Mouse (Mus musculus) layer of hippocampus, adult 9-10 months (tissue): ENCODE results near the gene Catsper1.
"Not testable (repeated sequence)": the region's sequence is repeated elsewhere in the genome, so short reads cannot be mapped to it uniquely, and the experiment has no call there.

Experiments
- DNase-seq: peaks from one replicate; pipeline ENCODE4 v3.0.0; 2022; ENCODE audit warnings: low spot score

The Catsper1 gene

DNA sequence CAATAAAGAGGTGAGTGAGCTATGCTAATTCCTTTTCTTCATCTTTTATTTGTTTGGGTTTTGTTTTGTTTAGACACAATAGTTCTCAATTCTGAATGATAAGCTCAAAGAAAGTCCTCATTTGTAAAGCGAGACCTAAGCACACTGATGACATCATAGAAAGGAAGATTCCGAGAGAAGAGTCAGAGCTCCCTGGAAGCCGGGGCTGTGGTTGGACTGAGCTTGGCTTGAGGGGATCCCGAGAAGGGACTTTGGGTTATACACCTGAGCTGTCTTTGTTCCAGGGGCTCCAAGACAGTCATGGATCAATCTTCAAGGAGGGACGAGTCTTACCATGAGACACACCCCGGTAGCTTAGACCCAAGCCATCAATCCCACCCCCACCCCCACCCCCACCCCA lies at the start of gene Catsper1:
Gene Catsper1 (plus strand): TSS at position 301 of the 400 bp plus-strand sequence.
- no peak for DNase-seq

GRCm38 (mm10) chr19:5294972-5295735 lies 40.4 kb upstream of the Catsper1 start, which contains the start of gene Sf3b2:
Sf3b2 (minus strand) TSS chr19:5295455.
- peak; percentile 97 for DNase-seq

DNA sequence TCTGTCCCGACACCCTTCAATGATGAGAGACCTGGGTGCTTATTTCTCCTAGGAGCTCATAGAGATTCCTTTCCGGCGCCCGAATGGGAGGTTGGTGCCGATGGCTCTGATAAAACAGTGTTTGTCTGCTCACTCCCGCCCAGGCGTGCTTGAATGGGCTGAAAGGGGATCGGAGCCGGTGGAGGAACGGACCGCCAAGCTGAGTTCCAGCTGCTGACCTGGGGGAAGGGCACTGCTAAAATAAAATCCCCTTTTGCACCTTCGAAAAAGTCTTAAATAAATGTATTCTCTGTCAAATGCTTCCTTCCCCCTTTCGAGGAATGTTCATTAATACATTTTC lies 39.8 kb upstream of the Catsper1 start:
- no peak for DNase-seq

GRCm38 (mm10) chr19:5296630-5297029 lies 38.9 kb upstream of the Catsper1 start:
- DNase-seq: peak; percentile 71

GRCm38 (mm10) chr19:5297903-5298800 lies 37.4 kb upstream of the Catsper1 start, which contains the start of gene Gal3st3:
Gal3st3 (plus strand) TSS chr19:5298331.
- no peak for DNase-seq

DNA sequence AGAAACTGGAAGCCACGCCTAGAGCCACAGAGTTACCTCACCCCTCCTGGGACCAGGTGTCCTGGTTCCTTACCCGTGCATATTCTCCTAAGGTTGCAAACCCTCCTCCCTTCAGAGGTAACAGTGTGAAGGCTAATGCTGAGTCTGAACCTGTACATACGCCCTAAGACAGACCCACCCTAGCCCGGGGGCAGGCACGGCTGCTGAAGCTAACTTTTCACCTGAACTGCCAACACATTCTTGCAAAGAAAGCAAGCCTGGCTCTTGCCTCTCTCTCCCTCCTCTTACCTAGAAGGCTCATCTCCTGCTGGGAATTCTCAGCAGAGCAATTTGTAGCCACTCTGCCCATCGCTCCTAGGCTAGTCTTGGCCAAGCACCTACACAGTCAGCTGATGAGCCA lies 35.0 kb upstream of the Catsper1 start:
- no peak for DNase-seq

GRCm38 (mm10) chr19:5302455-5302854 lies 33.1 kb upstream of the Catsper1 start:
- DNase-seq: no peak

DNA sequence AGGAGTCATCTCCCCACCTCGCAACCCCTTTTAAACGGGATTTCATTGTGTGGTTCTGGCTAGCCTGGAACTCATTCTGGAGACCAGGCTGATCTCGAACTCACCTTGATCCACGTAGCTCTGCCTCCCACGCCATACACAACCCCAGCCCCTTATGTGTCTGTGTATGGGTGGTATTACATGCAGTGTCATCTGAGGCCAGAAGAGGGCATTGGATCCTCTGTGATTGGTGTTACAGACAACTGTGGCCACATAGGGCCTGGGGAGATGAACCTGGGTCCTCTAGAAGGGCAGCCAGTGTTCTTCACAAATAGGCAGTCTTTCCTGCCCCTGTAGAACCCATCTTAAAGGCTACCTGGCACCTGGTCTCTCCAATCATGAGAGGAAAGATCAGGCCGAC lies 29.3 kb upstream of the Catsper1 start:
- no peak for DNase-seq

- DNase-seq: no peak
Measured at GRCm38 (mm10) chr19:5306968-5307734, 28.4 kb upstream of the Catsper1 start.

DNA sequence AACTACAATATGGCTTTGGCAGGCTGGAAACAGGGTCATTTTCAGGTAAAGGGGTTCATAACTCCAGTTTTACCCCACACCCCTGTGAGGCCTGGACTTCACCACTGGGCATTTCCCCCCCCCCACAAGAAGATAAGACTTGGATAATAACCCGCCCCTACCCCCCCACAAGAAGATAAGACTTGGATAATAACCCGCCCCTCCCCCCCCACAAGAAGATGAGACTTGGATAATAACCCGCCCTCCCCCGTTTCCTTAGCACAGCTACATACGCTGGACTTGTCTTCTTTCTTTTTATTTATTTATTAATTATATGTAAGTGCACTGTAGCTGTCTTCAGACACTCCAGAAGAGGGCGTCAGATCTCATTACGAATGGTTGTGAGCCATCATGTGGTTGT lies 26.5 kb upstream of the Catsper1 start:
- no peak for DNase-seq

DNA sequence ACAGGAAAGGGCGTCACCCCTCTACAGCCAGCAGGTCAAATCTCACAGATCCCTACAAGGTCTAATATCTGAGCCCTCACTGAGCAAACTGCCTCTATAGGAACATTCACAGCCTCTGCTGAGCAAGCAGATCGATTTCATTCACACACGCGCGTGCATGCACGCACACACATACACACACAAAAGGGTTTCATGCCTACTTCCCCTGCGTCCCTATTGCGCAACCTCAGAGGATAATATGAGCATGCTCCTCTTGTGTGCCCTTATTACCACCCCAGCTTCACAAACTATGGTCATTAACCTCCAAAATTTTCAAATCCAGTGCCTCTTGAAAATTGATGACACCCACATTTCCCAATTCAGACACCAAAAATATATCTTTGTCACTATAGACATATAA lies 22.4 kb upstream of the Catsper1 start:
- no peak for DNase-seq

DNA sequence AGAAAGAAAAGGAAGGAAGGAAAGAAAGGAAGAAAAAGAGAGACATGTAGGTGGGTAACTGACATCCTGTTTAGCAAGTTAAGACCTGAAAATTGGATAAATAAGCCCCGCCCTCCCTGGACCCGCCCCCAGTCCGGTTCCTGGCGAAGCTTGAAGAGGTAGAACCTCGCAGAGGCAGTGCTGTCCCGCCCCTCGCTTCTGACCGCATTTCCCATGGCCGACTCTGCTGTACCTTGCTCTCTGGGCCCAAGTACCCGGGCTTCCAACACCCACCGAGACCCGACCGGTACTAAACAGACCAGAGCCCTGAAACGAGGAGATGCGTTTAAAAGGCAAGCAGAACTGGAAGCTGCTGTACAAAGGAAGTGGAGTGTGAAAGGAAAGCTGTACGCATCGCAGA lies 11.7 kb upstream of the Catsper1 start:
- DNase-seq: no peak

DNA sequence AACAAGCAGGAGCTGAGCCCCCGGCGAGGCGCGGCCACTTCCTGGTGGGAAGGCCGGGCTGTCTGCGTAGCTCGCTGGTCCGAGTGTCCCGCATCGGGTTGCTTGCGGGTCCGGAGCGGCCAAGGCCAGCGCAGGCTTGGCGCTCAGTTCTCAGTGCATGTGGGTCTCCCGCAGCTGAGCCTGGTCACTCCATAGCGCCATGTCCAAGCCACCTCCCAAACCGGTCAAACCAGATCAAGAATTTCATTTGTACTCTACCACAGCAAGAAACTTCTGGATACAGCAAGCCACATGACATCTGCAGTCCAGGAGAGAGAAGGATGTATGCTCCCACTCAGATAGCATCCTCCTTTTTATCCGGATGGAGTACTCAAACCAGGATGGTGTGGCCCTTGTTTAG lies 7.6 kb upstream of the Catsper1 start:
- DNase-seq: no peak

GRCm38 (mm10) chr19:5334741-5335140 lies 800 bp upstream of the Catsper1 start:
- DNase-seq: no peak

DNA sequence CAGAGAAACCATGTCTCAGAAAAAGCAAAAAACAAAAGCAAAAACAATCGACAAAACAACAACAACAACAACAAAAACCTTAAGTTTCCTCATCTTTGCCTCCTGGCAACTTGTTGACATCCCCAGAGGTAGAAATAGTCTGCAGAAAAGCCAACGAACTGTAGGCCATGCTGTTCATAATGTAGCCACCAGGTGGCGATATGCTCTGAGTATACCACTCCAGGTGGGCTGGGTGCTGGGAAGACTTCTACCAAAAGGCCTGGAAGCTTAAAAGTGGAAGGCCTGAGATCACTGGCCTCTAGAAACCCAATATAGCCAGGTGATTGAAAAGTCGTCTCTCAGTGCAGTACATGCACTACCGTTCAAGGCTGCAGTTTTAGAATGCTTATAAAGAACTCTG lies 2.4 kb downstream of the Catsper1 start:
- DNase-seq: peak; percentile 67

DNA sequence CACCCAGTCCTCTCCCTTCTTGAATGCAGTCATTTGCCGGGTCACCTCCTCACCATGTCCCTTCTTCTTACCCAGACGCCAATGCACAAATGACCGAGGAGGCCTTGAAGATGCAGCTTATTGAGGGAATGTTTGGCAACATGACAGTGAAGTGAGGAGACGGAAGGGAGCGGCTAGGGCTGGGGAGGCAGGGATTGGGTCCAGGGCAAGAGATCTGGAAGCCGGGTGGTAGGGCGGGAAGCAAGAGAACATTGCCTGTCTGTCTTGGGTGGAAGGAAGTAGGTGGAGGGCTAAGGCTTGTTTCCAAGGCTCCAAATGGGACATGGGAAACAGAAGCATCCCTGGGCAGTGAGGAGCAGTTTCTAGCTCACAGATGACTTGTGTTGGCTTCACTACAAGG lies 5.8 kb downstream of the Catsper1 start:
- DNase-seq: no peak

DNA sequence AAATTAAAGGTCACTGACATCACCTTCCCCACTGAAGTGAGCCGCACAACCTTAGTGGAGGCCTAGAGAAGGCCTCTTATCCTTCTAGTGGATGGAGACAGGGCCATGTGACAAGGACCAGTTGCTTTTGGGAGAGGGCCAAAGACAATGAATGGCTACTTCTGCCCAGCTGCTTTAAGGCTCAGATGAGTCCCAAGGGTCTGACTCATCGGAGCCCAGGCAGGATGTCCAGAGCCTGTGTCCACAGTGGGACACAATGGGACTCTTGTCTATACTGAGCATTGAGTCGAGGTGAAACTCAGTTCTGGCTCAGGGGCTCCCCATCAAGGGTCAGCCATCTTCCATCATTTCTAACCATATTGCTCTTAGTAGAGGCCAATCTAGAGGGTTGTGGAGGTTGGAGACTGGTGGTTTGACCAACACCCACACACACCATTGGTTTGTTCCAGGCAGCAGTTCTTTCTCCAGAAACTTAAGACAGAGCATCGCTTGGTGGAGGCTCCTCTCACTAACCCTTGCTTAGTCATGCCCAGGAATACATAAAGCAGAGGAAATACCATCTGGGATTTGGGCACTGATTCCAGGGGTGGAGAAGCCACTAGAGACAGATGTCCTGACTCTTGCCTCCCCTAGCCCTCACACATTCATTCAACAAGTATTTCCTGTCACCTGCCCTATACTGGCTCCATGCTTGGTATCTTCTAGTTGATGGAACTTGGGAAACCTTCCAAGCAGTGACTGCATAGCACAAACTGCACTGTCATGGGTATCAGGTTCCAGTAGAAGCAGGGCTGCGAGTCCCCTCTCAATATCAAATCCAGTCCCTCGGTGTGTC lies 10.0 kb downstream of the Catsper1 start:
- no peak for DNase-seq

DNA sequence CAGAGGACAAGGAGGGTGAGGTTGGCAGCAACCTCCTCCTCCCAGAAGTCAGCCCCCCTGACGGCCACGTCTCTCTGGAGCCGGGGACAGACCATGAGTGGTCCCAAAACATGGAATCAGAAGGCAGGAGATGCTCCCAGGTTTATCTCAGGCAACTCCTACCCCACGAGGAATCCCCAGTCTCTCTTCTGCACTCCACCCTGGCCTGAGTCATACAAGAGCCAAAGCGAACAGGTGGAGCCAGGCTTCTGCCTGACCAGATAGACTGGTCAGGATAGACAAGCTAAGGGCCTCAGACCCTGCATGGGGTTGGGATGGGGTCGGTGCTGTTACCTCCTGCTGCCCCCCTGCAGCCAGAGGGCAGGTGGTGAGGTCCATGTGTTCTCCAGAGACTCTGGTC lies 12.5 kb downstream of the Catsper1 start:
- DNase-seq: no peak

- no peak for DNase-seq
Measured at GRCm38 (mm10) chr19:5348526-5349501, 13.3 kb downstream of the Catsper1 start.

DNA sequence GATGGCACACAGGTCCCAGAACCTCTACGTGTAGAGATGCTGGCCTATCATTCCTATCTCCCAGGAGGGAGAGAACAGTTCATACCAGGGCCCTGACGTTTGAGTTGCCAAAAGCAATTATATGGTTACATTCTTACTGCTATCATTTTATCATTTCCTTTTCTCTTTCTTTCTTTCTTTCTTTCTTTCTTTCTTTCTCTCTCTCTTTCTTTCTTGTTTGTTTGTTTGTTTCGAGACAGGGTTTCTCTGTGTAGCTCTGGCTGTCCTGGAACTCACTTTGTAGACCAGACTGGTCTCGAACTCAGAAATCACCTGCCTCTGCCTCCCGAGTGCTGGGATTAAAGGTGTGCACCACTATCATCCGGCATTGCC lies 13.9 kb downstream of the Catsper1 start, which contains the start of gene Cst6:
Gene Cst6 (minus strand): TSS at position 73 of the 372 bp plus-strand sequence.
- DNase-seq: not testable (repeated sequence)
